In the genomic region with DNA sequence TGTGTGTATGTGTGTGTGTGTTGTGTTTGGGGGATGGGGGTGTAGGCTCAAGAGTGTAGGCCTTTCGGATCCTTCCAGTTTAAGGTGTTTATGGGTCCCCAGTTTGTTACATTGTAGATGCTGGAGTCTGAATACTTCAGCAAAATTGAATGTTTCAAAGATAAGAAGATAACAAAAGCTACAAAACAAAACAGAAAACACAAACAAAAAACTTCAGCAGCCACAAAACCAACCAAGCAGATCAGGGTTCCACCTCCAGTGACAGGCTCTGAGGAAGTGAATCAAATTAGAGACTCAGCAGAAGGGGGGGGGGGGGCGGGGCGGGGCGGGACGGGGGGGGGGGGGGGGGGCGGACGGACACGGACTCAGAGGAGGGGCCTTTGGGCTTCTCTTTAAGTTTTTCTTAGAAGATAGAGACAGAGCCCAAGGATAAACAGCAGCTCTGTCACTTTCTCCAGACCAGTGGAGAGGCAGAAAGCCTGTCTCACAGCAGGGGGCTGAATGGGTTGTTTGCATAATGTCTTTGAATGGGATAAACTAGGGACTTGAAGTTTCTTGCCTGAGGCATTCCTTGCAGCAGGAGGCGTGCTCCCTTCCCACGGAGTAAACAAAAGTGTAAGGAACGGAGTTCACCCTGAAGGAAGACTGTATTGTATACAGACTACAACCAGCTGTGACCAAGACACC, we compare ENCODE assay signal across 8 mouse cellular contexts. TPM values are rescaled to one million over a fixed set of nuclear protein-coding genes. Genes with fewer than 3 reads are reported as not detected.
DNase-seq lines count a peak whose midpoint lies in the region; ATAC-seq and TF ChIP-seq lines count a peak whose summit lies in the region.

No protein-coding gene starts in this region.

- no peaks in the 10 kb centered on the region for H3K36me3 ChIP-seq in limb, embryonic 14.5 days (ENCODE audit: control insufficient read depth, insufficient read depth, low read length)
- no peaks in the 10 kb centered on the region for H3K36me3 ChIP-seq in stomach, embryonic 15.5 days

- peaks cover 3% of the 10 kb centered on the region; the same call in 1 of the 2 replicates for H3K4me1 ChIP-seq in limb, embryonic 14.5 days (ENCODE audit: control insufficient read depth, insufficient read depth, low read length)
- H3K4me1 ChIP-seq in stomach, embryonic 15.5 days: no peaks in the 10 kb centered on the region

- POLR2A ChIA-PET in Patski (lab: Charles Lee): no interaction called here

- in situ Hi-C loops in Patski (cut with MboI; ENCODE audit: low pct_unique_long_range_greater_than_20kb): no loop called here

- peak; percentile 37 for ATAC-seq in CD4-positive, CD25-positive, alpha-beta regulatory T cell, adult 4 months
- peak; percentile 47 for ATAC-seq in Patski
- peak; percentile 27; the same call in 1 of the 2 replicates for ATAC-seq in granulocyte monocyte progenitor cell, adult 5-6 weeks (replicated peaks; ENCODE audit: poor library complexity, severe bottlenecking)
- peak; percentile 34; the same call in 1 of the 2 replicates for ATAC-seq in limb, embryonic 14.5 days (ENCODE audit: low FRiP score, low read depth)
- peak; percentile 29; the same call in 1 of the 2 replicates for ATAC-seq in stomach, embryonic 15.5 days (ENCODE audit: insufficient read depth, low FRiP score, low read depth)

- H3K4me3 ChIP-seq in limb, embryonic 14.5 days (replicated peaks; ENCODE audit: low read length): no peak overlapping the region
- H3K4me3 ChIP-seq in stomach, embryonic 15.5 days (replicated peaks): no peak overlapping the region

- no peak for TF ChIP-seq POLR2A in limb, embryonic 14.5 days (IDR thresholded peaks at IDR 0.05; ENCODE audit: borderline replicate concordance, extremely low read depth, insufficient read depth, insufficient read length)

- no peak for TF ChIP-seq CTCF in Patski (IDR thresholded peaks at IDR 0.05)

- no peak overlapping the region for H3K4me2 ChIP-seq in limb, embryonic 14.5 days (replicated peaks; ENCODE audit: low read depth, low read length, severe bottlenecking)
- no peak overlapping the region for H3K4me2 ChIP-seq in stomach, embryonic 15.5 days

- H3K9ac ChIP-seq in limb, embryonic 14.5 days (ENCODE audit: low read depth, low read length, severe bottlenecking): no peak overlapping the region
- no peak overlapping the region for H3K9ac ChIP-seq in stomach, embryonic 15.5 days

- CTCF ChIA-PET in Patski (lab: Charles Lee): interaction anchor here (1.5 kb wide), 1 partner anchor 67 kb away, joined by 3 read pairs; no protein-coding TSS in a partner anchor

- no peaks in the 10 kb centered on the region for H3K9me3 ChIP-seq in limb, embryonic 14.5 days (ENCODE audit: control insufficient read depth, low read length)
- no peaks in the 10 kb centered on the region for H3K9me3 ChIP-seq in stomach, embryonic 15.5 days

- H3K27ac ChIP-seq in limb, embryonic 14.5 days (replicated peaks; ENCODE audit: low read depth, low read length): no peak overlapping the region
- peak overlapping the region; percentile 26; the same call in 1 of the 2 replicates for H3K27ac ChIP-seq in stomach, embryonic 15.5 days

- H3K27me3 ChIP-seq in Patski: no peaks in the 10 kb centered on the region
- no peaks in the 10 kb centered on the region for H3K27me3 ChIP-seq in limb, embryonic 14.5 days (ENCODE audit: control insufficient read depth, insufficient read depth, low read length)
- H3K27me3 ChIP-seq in stomach, embryonic 15.5 days (replicated peaks): no peaks in the 10 kb centered on the region

- 16% methylated on average over 5 of the region's 11 CpGs for WGBS in limb, embryonic 14.5 days
- WGBS in stomach, embryonic 15.5 days: 15% methylated on average over 8 of the region's 11 CpGs

- no peak for DNase-seq in Patski (ENCODE audit: low read depth, low spot score)
- peak; percentile 17 for DNase-seq in limb, embryonic 14.5 days (ENCODE audit: low spot score)
- no peak for DNase-seq in adrenal gland, postnatal 14 days
- no peak for DNase-seq in urinary bladder, postnatal 10 days (ENCODE audit: low spot score)
- no peak for DNase-seq in adrenal gland, adult 8-10 months

RNA-seq across cellular contexts. Expression of gene Ano10, which starts 8.9 kb away (rescaled TPM):
- 10 to 100 TPM; 18.2 to 22.9 TPM for polyA plus RNA-seq in CD4-positive, CD25-positive, alpha-beta regulatory T cell, adult 4 months (2017; shearing (Covaris generic))
- 62.6 TPM for polyA plus RNA-seq in Patski (2021)
- total RNA-seq in granulocyte monocyte progenitor cell, adult 5-6 weeks (2014; fragmentation: Nextera tagmentation): 11.1 and 19.4 TPM in 2 replicates
- 12.9 and 16.2 TPM in 2 replicates for total RNA-seq in granulocyte monocyte progenitor cell, adult 5-6 weeks (2017)
- polyA plus RNA-seq in limb, embryonic 14.5 days (2012; rRNA removed): 34.4 and 43.5 TPM in 2 replicates
- 46.5 and 49.4 TPM in 2 replicates for polyA plus RNA-seq in limb, embryonic 14.5 days (2014; fragmentation: Nextera tagmentation; extraction: Ambion mirVana)
- 33.4 and 36.1 TPM in 2 replicates for polyA plus RNA-seq in stomach, embryonic 15.5 days (2015; fragmentation: Nextera tagmentation; extraction: Ambion mirVana)
- total RNA-seq in adrenal gland, postnatal 14 days (2021): 49.5 and 56.7 TPM in 2 replicates
- total RNA-seq in adrenal gland, adult 8-10 months (2022): 10 to 100 TPM; 75.1 to 96.2 (median 85.1) TPM
